Mouse (Mus musculus) spleen, adult 2 months (tissue): ENCODE measurements around the gene Mapk1ip1l. TPM values are rescaled to one million over a fixed set of nuclear protein-coding genes. Genes with fewer than 3 reads are reported as not detected.

Experiments
- DNase-seq, 2 experiments: peaks; one replicate each; pipeline versions ENCODE4 v3.0.0 to v3.0.0-alpha.2; 2012 to 2021; ENCODE audit warnings: low spot score in 2 of 2, low read depth in 1 of 2
- H3K27ac ChIP-seq: fragments of 200-500 bp; 2 replicates; pipeline ENCODE4 v1.5.1; 2012; ENCODE audit warnings: low read length, inconsistent platforms; ENCODE audit not compliant: insufficient read depth
- H3K27me3 ChIP-seq: fragments of 200-500 bp; 2 replicates; pipeline ENCODE4 v1.6.1; 2012; ENCODE audit warnings: mild to moderate bottlenecking, moderate library complexity, low read length, inconsistent platforms; ENCODE audit not compliant: control insufficient read depth, insufficient read depth
- H3K36me3 ChIP-seq: fragments of 200-500 bp; 2 replicates; pipeline ENCODE4 v1.6.1; 2012; ENCODE audit warnings: mild to moderate bottlenecking, low read length, inconsistent platforms; ENCODE audit not compliant: control insufficient read depth, insufficient read depth
- H3K4me1 ChIP-seq: fragments of 200-500 bp; 2 replicates; pipeline ENCODE4 v1.6.1; 2011; ENCODE audit warnings: inconsistent platforms; ENCODE audit not compliant: control insufficient read depth, insufficient read depth, insufficient read length
- H3K4me3 ChIP-seq: fragments of 200-500 bp; 2 replicates; pipeline ENCODE4 v1.5.1; 2011; ENCODE audit warnings: mild to moderate bottlenecking, inconsistent platforms; ENCODE audit not compliant: insufficient read depth, insufficient read length; ENCODE audit errors: extremely low read depth
- CTCF ChIP-seq: fragments of 200-500 bp; IDR thresholded peaks from 2 replicates; pipeline ENCODE4 v1.5.1; 2011; ENCODE audit warnings: mild to moderate bottlenecking, inconsistent platforms; ENCODE audit not compliant: insufficient read depth, insufficient read length, insufficient replicate concordance; ENCODE audit errors: extremely low read depth
- POLR2A ChIP-seq: fragments of 200-500 bp; IDR thresholded peaks from 2 replicates; pipeline ENCODE4 v1.6.1; 2011; ENCODE audit warnings: low read depth, low read length, inconsistent platforms
- WGBS: fragments of 180-500 bp; shearing (Covaris S2); methylation state at CpG from one replicate; pipeline ENCODE4 v1.1.7; 2018; 5-methylcytosine and 5-hydroxymethylcytosine counted together
- polyA plus RNA-seq: library from polyadenylated mRNA; depleted of rRNA; stranded (reverse); fragments of >200 nt; gene quantifications from 2 replicates; pipeline ENCODE4 v1.2.3, GENCODE M21; 2012

The Mapk1ip1l gene
- polyA plus RNA-seq, 1 experiment: 40.4 TPM

DNA sequence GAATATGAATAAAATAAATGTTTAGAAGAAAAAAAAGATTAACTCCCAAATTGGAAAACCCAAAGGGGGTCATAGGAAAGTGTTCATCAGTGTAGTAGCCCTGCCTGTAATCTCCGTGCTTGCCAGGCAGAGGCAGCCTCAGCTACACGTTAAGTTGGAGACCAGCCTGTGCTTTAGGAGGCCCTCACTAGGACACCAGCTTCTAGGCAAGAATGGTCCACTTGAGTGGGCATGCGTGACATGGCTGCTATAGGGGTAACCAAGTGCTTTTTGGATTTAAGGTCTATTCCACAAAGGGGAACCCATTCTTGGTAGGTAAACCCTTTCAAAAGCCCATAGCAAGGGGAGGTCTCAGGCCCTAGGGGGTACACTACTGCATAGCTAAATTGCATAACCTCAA lies 22.6 kb upstream of the Mapk1ip1l start:
- H3K4me1 ChIP-seq: no peaks in the 10 kb centered on the region
- H3K27me3 ChIP-seq: no peaks in the 10 kb centered on the region
- TF ChIP-seq CTCF: no peak
- no peak for TF ChIP-seq POLR2A
- no peak overlapping the region for H3K27ac ChIP-seq
- no peak for DNase-seq
- WGBS: 31% methylated on average over 3 of the region's 3 CpGs
- H3K36me3 ChIP-seq: peaks cover 6% of the 10 kb centered on the region; the same call in 1 of the 2 replicates
- 0 out of 2 replicates have a peak overlapping the region, but pooled peaks have one; percentile 0 for H3K4me3 ChIP-seq

DNA sequence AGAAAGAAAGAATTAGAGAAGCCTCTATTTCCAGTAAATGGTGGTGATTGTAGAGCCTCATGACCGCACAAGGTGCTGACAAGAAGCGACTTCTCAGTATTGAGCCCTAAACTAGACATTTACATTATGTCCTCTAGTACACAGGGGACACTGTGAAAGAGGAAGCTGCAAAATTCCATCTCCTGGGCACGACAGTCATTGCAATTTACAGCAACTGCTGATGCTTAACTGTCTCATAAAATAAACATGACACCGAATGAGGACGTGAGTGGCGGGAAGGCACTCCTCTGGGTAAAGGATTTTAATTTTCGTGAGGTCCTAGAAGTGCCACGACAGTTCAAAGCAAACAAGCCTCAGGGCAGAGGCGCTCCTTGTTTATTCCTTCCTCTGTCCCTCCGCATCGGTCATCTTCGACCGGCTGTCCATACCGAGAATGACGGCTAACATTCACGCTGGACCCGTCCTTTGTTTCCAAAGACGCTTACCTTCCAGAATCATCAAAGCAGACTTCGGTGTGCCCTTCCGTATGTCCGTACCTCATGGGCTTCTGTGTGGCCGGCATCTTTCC lies 21.9 kb upstream of the Mapk1ip1l start:
- Histone ChIP-seq H3K4me3 (peak overlapping the region; percentile 100), H3K4me1 (no peaks in the 10 kb centered on the region), H3K27ac (peak overlapping the region; percentile 84), H3K36me3 (peaks cover 6% of the 10 kb centered on the region; the same call in 1 of the 2 replicates), H3K27me3 (no peaks in the 10 kb centered on the region)
- no peak for TF ChIP-seq CTCF
- WGBS: under 1% methylated on average over 22 of the region's 22 CpGs
- peak; percentile 6 to 35 for DNase-seq

DNA sequence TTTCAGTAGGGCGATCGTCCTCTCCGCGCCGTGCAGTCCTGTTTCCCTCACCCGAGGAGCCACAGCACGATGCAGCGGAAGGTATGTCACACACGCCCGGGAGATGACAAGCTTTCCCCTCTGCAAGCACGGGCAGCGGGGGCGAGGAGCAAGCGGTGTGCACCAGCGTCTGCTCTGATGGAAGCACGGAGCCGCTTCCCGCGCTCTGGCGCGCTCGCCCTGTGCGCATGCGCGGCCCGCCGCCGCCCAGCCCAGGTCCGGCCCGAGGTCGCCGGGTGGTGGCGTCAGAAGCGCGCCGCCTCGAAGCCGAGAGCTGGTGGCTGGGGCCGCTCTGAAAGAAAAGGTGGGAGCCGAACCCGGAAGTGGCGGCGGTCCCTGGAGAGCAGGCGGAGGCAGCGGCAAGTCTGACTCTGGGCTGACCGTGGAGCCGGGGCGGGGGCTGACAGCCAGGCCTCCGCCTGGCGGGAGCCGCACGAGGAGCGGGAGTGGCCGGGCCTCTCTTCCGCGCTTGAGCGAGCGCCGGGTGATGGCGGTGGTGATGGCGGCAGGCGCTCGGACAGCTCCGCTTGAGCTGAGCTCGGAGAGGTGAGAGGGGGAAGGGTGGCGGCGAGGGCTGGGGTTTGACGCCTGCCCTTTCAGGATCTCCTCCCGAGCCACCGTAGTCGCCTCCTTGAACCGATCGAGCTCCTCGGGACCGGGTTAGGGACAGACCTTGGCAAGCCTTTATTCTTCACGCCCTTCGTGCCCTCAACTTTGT lies 21.3 kb upstream of the Mapk1ip1l start, which contains the start of the genes Wdhd1 and Socs4:
Gene Wdhd1, minus strand, starts transcription at position 221 of the 757 bp plus-strand sequence.
Gene Socs4, plus strand, starts transcription at position 295 of the 757 bp plus-strand sequence.
- no peaks in the 10 kb centered on the region for H3K4me1 ChIP-seq
- peak within 1 kb of the TSS; percentile 98 for H3K27ac ChIP-seq
- peaks cover 3% of the 10 kb centered on the region; the same call in 1 of the 2 replicates for H3K36me3 ChIP-seq
- H3K4me3 ChIP-seq: peak within 1 kb of the TSS; percentile 100
- no peaks in the 10 kb centered on the region for H3K27me3 ChIP-seq
- TF ChIP-seq POLR2A (peak; percentile 56; the same call in 1 of the 2 replicates), CTCF (no peak)
- under 1% methylated on average over 77 of the region's 77 CpGs for WGBS
- DNase-seq: peak; percentile 82 to 97

DNA sequence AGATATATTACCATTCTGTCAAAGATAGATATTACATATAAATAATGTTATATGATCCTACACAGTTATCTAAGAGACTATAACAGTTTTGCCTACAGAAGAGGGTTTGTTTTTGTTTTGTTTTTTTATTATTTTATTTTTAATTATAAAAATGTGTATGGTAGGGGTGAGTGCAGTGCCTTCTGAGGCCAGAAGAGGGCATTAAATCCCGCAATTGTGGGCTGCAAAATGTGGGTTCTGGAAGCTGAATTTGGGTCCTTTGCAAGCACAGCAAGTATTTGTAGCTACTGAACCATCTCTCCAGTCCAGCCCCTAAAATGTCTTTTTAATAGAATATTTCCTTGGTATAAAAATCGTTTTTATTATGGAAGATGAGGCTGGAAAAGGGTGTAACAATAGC lies 19.0 kb upstream of the Mapk1ip1l start:
- Histone ChIP-seq H3K36me3 (no peaks in the 10 kb centered on the region), H3K27ac (no peak overlapping the region), H3K4me3 (no peak overlapping the region), H3K4me1 (no peaks in the 10 kb centered on the region), H3K27me3 (no peaks in the 10 kb centered on the region)
- 91% methylated on average over 2 of the region's 2 CpGs for WGBS
- TF ChIP-seq POLR2A (no peak), CTCF (no peak)
- no peak for DNase-seq

DNA sequence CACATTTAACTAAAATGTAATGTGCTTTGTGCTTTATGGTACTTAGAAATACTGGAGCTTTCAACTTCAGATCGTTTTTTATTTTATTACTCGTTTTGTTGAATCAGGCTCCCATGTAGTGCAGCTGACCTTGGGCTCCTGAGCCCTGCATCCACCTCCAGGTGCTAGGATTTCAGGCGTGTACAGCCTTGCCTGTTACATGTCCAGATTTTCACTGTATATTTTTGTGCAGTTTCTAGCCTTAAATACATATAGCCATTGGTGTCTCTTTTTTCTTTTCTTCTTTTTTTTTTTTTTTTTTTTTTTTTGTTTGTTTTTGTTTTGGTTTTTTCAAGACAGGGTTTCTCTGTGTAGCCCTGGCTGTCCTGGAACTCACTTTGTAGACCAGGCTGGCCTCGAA lies 16.5 kb upstream of the Mapk1ip1l start:
- H3K4me1 ChIP-seq: peaks cover 3% of the 10 kb centered on the region; the same call in 1 of the 2 replicates
- no peaks in the 10 kb centered on the region for H3K36me3 ChIP-seq
- no peaks in the 10 kb centered on the region for H3K27me3 ChIP-seq
- no peak overlapping the region for H3K4me3 ChIP-seq
- H3K27ac ChIP-seq: no peak overlapping the region
- TF ChIP-seq POLR2A (no peak), CTCF (no peak)
- 94% methylated on average over 4 of the region's 4 CpGs for WGBS
- DNase-seq: no peak

DNA sequence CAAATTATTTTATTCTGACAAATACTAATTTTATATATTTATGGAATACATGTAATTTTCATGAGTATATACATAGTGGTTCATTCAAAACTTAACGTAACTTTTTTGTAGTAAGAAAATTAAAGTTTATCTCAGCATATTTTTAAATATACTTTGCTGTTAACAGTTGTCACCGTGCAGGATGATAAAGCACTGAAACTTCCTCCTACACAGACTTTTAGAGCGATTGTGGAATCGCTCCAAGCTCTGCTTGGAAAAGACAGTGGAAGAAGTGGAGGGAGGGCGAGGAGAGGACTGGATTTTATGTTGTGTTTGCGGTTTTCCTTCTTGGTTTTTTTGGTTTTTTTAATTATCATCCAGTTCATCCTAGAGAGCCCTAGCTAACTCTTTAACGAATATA lies 14.5 kb upstream of the Mapk1ip1l start:
- Histone ChIP-seq H3K27ac (no peak overlapping the region), H3K4me1 (peaks cover 3% of the 10 kb centered on the region; the same call in 1 of the 2 replicates), H3K27me3 (no peaks in the 10 kb centered on the region), H3K36me3 (no peaks in the 10 kb centered on the region), H3K4me3 (no peak overlapping the region)
- WGBS: 62% methylated on average over 7 of the region's 7 CpGs
- TF ChIP-seq POLR2A: no peak
- no peak for TF ChIP-seq CTCF
- DNase-seq: no peak

DNA sequence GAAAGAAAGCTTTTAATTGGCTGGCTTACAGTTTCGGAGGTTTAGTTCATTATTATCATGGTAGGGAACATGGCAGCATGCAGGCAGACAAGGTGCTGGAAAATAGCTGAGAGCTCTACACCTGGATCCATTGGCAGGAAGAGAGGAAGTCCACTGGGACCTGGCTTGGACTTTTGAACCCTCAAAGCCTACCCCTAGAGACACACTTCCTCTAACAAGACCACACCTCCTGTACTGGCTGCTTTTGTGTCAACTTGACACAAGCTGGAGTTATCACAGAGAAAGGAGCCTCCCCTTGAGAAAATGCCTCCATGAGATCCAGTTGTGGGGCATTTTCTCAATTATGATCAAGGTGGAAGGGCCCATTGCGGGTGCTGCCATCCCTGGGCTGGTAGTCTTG lies 12.8 kb upstream of the Mapk1ip1l start:
- Histone ChIP-seq H3K27me3 (no peaks in the 10 kb centered on the region), H3K4me1 (peaks cover 3% of the 10 kb centered on the region; the same call in 1 of the 2 replicates), H3K36me3 (peaks cover 5% of the 10 kb centered on the region), H3K27ac (no peak overlapping the region), H3K4me3 (no peak overlapping the region)
- 96% methylated on average over 2 of the region's 2 CpGs for WGBS
- TF ChIP-seq POLR2A (no peak), CTCF (no peak)
- no peak for DNase-seq
